Mouse (Mus musculus) kidney, adult 2 months (tissue): ENCODE results near the gene Glb1l2.

Experiments used
- CTCF ChIP-seq: fragments of 200-500 bp; conservative IDR thresholded peaks from 2 replicates; pipeline ENCODE4 v1.5.1; 2011; ENCODE audit warnings: low read depth, mild to moderate bottlenecking, control low read depth, low read length, moderate library complexity, mixed read lengths; ENCODE audit not compliant: insufficient read depth, insufficient read length
- POLR2A ChIP-seq: fragments of 200-500 bp; IDR thresholded peaks from one replicate; pipeline ENCODE4 v1.6.1; 2011; ENCODE audit warnings: low read depth, low read length, control low read depth

- TF ChIP-seq CTCF (no peak), POLR2A (no peak)
These were observed 13.4 kb downstream of the Glb1l2 start for GRCm38 (mm10) chr9:26792829-26793228.
